Mouse (Mus musculus) brain, embryonic 18.5 days (tissue): ENCODE data around the gene Trak1.

Experiments used
- DNase-seq: peaks from one replicate; pipeline ENCODE4 v3.0.0-alpha.2; 2012; ENCODE audit warnings: low read depth, low spot score

Trak1 gene

GRCm38 (mm10) chr9:121369573-121369972, 72.3 kb downstream of the Trak1 start:
- DNase-seq = no peak

GRCm38 (mm10) chr9:121371346-121371891, 74.1 kb downstream of the Trak1 start:
- no peak for DNase-seq

DNA sequence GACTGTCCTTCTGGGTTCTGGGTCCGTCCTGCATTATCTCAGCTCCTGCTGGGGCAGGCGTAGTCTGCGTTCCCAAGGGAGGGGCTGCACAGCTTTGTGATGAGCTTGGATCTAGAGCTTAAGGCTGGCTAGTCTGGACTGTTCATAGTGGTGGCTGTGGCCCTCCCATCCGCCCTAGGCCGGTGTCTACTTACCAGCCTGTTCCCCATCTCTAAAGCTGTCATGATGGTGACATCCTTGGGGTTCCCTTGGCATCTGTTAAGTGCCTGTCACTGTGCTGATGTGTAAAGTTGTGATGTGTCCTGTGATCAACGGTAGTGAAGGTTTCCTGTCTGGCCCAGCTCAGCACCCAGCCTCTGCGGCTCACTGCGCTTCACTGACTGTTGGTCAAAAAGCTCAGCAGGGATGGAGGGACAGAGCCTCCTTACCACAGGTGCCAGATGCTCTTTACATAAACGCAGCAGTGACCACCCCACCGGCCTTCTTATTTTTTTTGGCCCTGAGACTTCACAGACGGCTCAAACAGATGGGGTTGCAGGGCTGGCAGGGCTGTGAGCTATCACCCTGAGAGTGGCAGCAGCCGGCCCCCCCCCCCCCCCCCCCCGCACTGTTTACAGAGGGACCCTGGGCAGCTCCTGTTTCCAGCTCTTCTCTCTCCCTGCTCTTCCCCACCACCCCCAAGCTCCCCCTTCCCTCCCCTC, 74.8 kb downstream of the Trak1 start:
- no peak for DNase-seq

GRCm38 (mm10) chr9:121373107-121373506, 75.8 kb downstream of the Trak1 start:
- DNase-seq = no peak

GRCm38 (mm10) chr9:121373512-121373911, 76.2 kb downstream of the Trak1 start:
- no peak for DNase-seq

- no peak for DNase-seq
Measured at GRCm38 (mm10) chr9:121374076-121374863, 77.0 kb downstream of the Trak1 start.

GRCm38 (mm10) chr9:121374864-121375255, 77.6 kb downstream of the Trak1 start:
- no peak for DNase-seq

DNA sequence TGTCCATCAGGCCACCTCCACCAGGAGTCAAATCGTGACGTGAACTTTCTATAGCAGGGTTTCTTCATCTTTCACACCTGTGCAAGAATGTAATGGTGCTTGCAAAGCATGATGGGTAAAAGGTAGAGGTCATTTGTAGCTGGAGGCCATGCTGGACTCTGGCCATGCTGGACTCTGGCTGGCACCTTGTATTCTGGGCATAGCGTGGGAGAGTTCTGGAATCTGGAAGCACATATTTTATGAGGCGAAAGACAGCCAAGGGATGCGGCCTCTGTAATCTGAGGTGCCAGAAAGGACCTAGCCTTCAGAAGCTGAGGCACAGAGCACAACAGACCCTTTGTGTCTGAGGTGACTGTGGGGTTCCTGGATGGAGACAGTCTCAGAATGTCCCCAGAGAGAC, 78.8 kb downstream of the Trak1 start:
- no peak for DNase-seq

GRCm38 (mm10) chr9:121380310-121380920, 83.1 kb downstream of the Trak1 start:
- no peak for DNase-seq

GRCm38 (mm10) chr9:121381678-121382297, 84.5 kb downstream of the Trak1 start:
- DNase-seq = no peak

- no peak for DNase-seq
Measured at GRCm38 (mm10) chr9:121382568-121382967, 85.3 kb downstream of the Trak1 start.

- DNase-seq = no peak
Measured at GRCm38 (mm10) chr9:121383180-121383586, 85.9 kb downstream of the Trak1 start.

DNA sequence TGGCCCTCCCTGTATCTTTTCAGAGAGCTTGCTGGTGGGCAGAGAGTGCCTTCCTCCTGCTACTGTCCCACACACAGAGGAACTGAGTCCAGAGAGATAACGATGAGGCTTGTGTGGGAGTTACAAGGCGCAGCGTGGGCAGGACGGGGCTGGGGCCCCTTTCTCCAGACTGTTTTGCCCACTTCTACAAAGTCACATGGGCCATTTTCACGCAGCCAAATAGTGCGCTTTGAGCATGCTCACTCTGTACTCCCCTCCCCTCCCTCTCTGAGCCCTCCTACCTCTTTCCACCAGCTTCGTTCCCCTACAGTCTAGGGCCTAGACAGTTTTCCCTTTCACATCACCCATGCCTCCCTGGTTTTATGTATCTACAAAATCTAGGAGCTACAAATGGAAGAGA, 87.3 kb downstream of the Trak1 start:
- no peak for DNase-seq

DNA sequence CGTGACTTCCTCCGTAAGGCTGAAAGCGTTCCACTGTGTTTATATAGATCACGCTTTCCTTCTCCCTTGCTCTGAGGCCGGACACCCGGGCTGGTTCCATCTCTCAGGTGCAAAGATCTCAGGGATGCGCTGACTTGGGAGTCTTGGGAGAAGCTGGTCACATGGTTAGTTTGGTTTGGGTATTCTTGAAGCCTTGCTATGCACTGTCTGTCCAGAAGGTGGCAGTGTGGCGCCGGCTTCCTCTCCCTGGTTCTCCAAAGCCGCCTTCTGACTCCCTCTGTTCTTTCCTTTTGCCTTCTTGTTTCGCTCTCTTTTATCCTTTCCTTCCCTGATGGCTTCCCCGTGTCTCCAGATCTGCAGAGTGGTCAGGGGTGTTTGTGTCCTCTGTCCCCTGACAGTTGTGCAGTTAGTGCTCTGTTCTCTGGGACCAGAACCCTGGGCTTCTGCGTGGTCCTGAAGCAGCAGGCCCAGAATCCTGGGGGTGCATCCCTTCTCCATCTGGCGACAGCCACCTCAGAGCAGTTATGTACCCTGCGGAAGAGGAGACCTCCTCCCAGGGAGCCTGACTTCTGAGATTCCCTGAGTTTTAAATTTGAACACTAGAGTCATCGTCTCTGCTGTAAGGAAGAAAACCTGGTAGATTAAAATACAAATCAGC, 87.9 kb downstream of the Trak1 start:
- no peak for DNase-seq

DNA sequence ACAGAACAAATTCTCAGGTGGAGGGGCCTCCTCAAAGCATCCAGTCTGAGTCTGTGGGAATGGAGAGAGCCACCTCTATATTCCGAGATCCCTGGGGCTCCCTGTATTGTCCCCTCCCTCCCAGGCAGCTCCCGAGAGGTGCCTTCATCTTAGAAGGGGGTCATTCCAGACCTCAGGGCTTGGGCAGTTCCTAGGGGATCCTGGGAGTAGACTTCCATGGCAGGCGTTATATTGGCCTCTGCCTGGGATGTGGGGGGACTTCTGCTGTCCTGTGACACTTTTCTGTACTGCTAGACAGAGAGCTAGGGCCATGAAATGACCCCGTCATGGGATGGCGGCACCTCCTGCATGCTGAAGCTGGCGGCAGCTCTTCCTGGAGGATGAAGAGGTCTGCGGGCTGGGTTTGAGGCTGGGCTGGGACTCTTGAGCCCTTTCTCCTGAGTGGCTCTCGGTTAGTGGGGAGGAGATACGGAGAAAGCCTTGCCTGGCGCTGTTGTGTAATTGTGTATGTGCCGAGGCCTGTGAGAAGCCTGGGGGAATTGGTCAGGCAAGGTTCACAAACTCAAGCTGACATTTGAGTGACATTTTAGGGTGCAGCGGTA, 88.5 kb downstream of the Trak1 start:
- no peak for DNase-seq

DNA sequence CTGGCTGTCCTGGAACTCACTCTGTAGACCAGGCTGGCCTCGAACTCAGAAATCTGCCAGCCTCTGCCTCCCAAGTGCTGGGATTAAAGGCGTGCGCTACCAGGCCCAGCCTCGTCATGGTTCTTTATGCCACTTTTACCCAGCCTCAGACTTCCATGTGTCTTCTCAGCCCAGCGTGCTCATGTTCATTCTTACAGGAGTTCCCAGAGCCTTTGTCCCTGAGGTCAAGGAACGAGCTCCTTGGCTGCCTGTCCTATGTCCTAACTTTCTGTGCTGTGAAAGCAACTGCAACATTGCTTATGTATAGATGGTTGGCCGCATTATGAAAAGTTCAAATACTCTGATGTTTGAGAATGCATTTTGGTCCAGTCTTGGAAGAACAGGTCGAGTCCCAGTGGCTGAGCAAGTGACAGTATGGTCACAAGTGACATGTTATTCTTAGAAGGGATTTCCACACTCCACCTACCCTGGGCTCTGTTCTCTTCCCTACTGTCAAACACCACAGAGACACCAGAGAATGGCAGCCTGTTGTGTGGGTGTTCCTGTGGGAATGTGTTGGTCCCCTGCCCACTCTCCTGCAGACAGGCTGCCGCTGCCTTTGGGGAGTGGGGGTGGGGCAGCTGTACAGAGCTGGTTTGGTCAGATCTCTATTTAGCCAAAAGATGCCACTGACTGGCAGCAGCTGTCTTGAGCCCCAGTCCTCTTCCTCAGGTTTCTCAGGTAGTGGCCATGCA, 90.4 kb downstream of the Trak1 start:
- DNase-seq = no peak

- no peak for DNase-seq
Measured at GRCm38 (mm10) chr9:121388273-121388931, 91.1 kb downstream of the Trak1 start.

DNA sequence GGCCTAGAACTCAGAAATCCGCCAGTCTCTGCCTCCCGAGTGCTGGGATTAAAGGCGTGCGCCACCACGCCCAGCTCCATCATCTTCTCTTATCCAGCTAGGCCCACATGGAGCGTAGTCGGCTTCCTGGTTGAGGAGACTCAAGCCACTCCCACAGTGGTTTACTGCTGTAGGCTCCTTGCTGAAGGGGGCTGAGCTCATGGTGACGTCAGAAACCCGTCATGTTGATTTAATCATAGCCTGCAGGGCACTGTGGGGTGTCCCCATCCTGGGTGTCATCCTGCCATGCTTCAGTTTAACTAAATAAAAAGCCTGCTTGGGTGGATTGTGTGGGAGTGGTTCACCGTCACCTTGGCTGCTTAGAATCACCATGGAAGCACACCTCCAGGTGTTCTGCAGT, 92.0 kb downstream of the Trak1 start:
- no peak for DNase-seq

GRCm38 (mm10) chr9:121391898-121392297, 94.6 kb downstream of the Trak1 start:
- no peak for DNase-seq

GRCm38 (mm10) chr9:121392427-121392826, 95.1 kb downstream of the Trak1 start:
- no peak for DNase-seq
